Mouse (Mus musculus) liver, adult 2 months (tissue): ENCODE measurements around the gene Dld. TPM values are rescaled to one million over a fixed set of nuclear protein-coding genes. Genes with fewer than 3 reads are reported as not detected.

Source experiments
- DNase-seq: peaks from one replicate; pipeline ENCODE4 v3.0.0-alpha.2; 2011; ENCODE audit warnings: low read depth, low spot score; ENCODE audit errors: extremely low read depth
- H3K27ac ChIP-seq: fragments of 200-500 bp; replicated peaks from 2 replicates; pipeline ENCODE4 v1.5.1; 2012; ENCODE audit warnings: low read depth, mild to moderate bottlenecking, control low read depth, inconsistent platforms, low read length; ENCODE audit not compliant: insufficient read depth
- H3K27me3 ChIP-seq: fragments of 200-500 bp; 2 replicates; pipeline ENCODE4 v1.6.1; 2012; ENCODE audit warnings: mild to moderate bottlenecking, moderate library complexity, low read length, inconsistent platforms; ENCODE audit not compliant: control insufficient read depth, insufficient read depth
- H3K36me3 ChIP-seq: fragments of 200-500 bp; 2 replicates; pipeline ENCODE4 v1.6.1; 2012; ENCODE audit warnings: low read length, inconsistent platforms; ENCODE audit not compliant: control insufficient read depth, insufficient read depth
- H3K4me1 ChIP-seq: fragments of 200-500 bp; 2 replicates; pipeline ENCODE4 v1.6.1; 2011; ENCODE audit warnings: low read length; ENCODE audit not compliant: control insufficient read depth, insufficient read depth
- H3K4me3 ChIP-seq: fragments of 200-500 bp; 2 replicates; pipeline ENCODE4 v1.5.1; 2011; ENCODE audit warnings: low read depth, mild to moderate bottlenecking, control low read depth, low read length, moderate library complexity; ENCODE audit not compliant: insufficient read depth
- H3K79me2 ChIP-seq: fragments of 200-500 bp; 2 replicates; pipeline ENCODE4 v1.6.1; 2012; ENCODE audit warnings: inconsistent platforms, mild to moderate bottlenecking, low read length, moderate library complexity; ENCODE audit not compliant: control insufficient read depth, insufficient read depth
- H3K9ac ChIP-seq: fragments of 200-500 bp; 2 replicates; pipeline ENCODE4 v1.6.1; 2012; ENCODE audit warnings: low read depth, mild to moderate bottlenecking, control low read depth, inconsistent platforms, low read length
- CTCF ChIP-seq: fragments of 200-500 bp; IDR thresholded peaks from 2 replicates; pipeline ENCODE4 v1.5.1; 2011; ENCODE audit warnings: low read depth, low read length, control low read depth
- POLR2A ChIP-seq: fragments of 200-500 bp; IDR thresholded peaks from 2 replicates; pipeline ENCODE4 v1.6.1; 2011; ENCODE audit warnings: low read length, control low read depth; ENCODE audit not compliant: insufficient read depth; ENCODE audit errors: extremely low read depth
- WGBS: fragments of 180-500 bp; shearing (Covaris S2); methylation state at CpG from one replicate; pipeline ENCODE4 v1.1.7; 2018; 5-methylcytosine and 5-hydroxymethylcytosine counted together
- polyA plus RNA-seq: library from polyadenylated mRNA; depleted of rRNA; stranded (reverse); fragments of >200 nt; gene quantifications from 2 replicates; pipeline ENCODE4 v1.2.3, GENCODE M21; 2012
- total RNA-seq: library from RNA; depleted of rRNA; stranded (reverse); fragments of >200 nt; gene quantifications from 2 replicates; pipeline ENCODE4 v1.2.3, GENCODE M21; 2014

The Dld gene
- total and polyA plus RNA-seq, 2 experiments = 17.4 to 117 TPM

DNA sequence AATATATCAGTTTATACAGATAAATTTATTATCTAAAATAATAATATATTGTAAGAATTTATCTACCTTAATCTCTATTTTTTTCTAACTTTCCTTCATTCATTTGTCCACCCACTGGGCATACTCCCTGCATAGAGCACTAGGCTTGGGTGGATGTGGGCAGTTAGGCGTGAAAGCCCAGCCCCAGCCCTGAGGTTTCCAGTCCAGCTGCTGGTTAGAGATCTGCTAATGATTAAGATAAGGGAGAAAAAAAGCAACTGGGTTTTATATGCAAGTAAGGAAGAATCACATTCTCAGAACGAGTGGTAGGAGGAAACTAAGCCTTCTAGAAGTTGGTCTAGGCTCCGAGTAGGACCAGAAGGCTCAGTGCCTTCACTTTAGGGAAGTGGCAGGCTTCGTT lies 55.2 kb downstream of the Dld start:
- DNase-seq = no peak
- Histone ChIP-seq H3K36me3 (no peaks in the 10 kb centered on the region), H3K4me3 (no peak overlapping the region), H3K4me1 (peaks cover 5% of the 10 kb centered on the region), H3K9ac (no peak overlapping the region), H3K79me2 (no peaks in the 10 kb centered on the region), H3K27me3 (peaks cover 6% of the 10 kb centered on the region), H3K27ac (no peak overlapping the region)
- TF ChIP-seq POLR2A = no peak
- 81% methylated on average over 4 of the region's 4 CpGs for WGBS

DNA sequence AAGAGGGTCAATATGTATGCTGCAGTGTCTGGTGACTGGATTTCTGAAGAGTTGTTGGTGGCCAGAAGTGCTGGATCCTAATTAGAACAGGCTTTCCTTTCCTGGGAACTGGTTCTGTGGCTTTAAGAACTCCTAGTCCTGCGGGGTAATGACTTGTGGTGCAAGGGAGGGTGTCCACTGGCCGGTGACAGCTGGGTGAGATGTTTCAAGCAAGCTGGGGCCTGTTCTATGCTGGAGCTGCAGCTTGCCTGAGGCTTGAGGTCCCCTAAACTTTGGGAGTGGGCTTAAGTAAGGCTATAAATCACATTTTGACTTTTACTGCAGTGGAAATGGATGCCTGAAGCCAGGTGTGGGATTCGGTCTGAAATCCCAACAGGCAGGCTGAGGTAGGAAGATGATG lies 55.7 kb downstream of the Dld start:
- H3K4me1 ChIP-seq = peaks cover 5% of the 10 kb centered on the region
- H3K36me3 ChIP-seq = no peaks in the 10 kb centered on the region
- DNase-seq = peak; percentile 48
- peaks cover 6% of the 10 kb centered on the region for H3K27me3 ChIP-seq
- no peak overlapping the region for H3K4me3 ChIP-seq
- H3K9ac ChIP-seq = no peak overlapping the region
- WGBS = 47% methylated on average over 3 of the region's 3 CpGs
- H3K27ac ChIP-seq = no peak overlapping the region
- no peak for TF ChIP-seq POLR2A
- no peak for TF ChIP-seq CTCF
- H3K79me2 ChIP-seq = no peaks in the 10 kb centered on the region

DNA sequence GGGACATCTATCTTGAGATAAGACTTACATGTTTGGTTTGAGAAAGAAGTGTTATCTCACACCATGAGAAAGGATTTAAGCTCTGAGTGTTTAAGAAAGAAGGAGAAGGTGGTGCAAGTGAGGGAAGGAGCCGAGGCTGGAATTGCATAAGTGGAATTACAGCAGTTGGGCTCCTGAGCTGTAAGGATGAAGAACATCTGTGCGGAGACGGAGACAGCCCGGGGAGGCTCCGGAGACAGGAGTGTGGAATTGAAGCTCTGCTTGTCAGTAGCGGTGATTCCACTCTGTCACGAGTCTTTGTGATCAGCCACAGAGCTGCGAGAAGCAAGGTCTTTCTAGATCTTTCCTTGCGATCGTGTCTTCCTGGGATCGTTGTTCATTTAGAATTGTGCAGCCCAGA lies 56.3 kb downstream of the Dld start:
- H3K4me1 ChIP-seq = peaks cover 5% of the 10 kb centered on the region
- no peak for DNase-seq
- no peak for TF ChIP-seq POLR2A
- TF ChIP-seq CTCF = no peak
- H3K9ac ChIP-seq = no peak overlapping the region
- no peaks in the 10 kb centered on the region for H3K79me2 ChIP-seq
- H3K27me3 ChIP-seq = peaks cover 2% of the 10 kb centered on the region; the same call in 1 of the 2 replicates
- H3K27ac ChIP-seq = peak overlapping the region; percentile 26; the same call in 1 of the 2 replicates
- no peak overlapping the region for H3K4me3 ChIP-seq
- no peaks in the 10 kb centered on the region for H3K36me3 ChIP-seq
- 44% methylated on average over 11 of the region's 11 CpGs for WGBS

DNA sequence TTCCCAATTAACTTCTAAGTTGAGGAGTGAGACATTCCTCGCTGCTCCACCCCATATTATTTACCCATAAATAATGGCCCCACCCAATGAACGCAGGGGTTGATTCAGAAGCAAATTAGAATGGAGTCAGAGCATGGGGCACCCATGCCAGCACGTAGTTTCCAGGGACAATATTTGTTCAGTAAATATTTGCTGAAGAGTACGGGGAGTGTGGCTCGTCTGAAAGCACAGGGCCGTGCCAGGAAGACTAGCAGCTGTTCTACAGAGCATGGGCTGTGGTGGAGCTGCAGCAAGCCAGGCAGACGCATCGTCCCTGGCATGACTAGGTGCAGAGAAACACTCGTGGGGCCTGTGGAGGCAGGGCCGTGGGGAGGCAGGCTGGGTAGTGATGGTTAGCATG lies 56.7 kb downstream of the Dld start:
- Histone ChIP-seq H3K36me3 (no peaks in the 10 kb centered on the region), H3K4me3 (no peak overlapping the region), H3K27me3 (peaks cover 2% of the 10 kb centered on the region; the same call in 1 of the 2 replicates), H3K79me2 (no peaks in the 10 kb centered on the region), H3K9ac (no peak overlapping the region), H3K27ac (no peak overlapping the region), H3K4me1 (peaks cover 5% of the 10 kb centered on the region)
- TF ChIP-seq POLR2A = no peak
- no peak for TF ChIP-seq CTCF
- DNase-seq = peak; percentile 82
- WGBS = 19% methylated on average over 10 of the region's 10 CpGs

DNA sequence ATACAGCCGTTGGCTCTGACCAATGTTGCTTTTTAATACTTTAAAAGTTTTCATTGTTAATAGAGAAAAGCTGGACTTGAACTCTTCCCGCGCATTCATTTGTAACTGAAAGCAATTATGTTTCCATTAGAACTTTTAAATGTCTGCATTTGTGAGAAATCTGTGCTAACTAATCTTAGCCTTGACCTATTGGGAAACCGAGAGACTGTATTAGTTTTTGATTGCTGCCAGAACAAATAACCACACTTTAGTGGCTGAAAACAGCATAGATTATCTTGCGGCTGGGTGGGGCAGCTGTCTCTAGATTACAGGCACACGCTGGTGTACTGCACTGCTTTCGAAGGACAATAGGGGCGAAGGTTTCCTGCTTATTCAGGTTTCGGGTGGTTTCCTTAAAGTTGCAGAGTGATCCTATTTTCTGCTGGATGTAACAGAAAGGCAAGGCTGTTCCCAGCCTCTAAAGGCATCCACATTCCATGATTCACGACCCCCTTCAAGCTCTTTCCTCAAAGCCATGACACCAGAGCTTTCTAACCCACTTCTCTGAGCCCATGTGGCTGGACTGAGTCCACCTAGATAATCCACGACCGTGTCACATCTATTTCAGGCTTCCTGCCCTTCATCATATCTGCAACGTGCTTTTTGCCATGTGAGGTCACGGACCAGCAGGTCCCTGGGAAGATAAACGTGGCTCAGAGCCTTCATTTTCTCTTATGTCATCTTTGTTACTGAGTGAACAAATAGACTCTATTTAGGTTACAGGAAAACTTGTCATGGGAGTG lies 57.7 kb downstream of the Dld start:
- WGBS = 21% methylated on average over 15 of the region's 15 CpGs
- no peak overlapping the region for H3K4me3 ChIP-seq
- H3K27me3 ChIP-seq = peaks cover 8% of the 10 kb centered on the region; the same call in 1 of the 2 replicates
- H3K4me1 ChIP-seq = peaks cover 5% of the 10 kb centered on the region
- H3K9ac ChIP-seq = no peak overlapping the region
- TF ChIP-seq CTCF (no peak), POLR2A (no peak)
- H3K79me2 ChIP-seq = no peaks in the 10 kb centered on the region
- H3K27ac ChIP-seq = no peak overlapping the region
- no peaks in the 10 kb centered on the region for H3K36me3 ChIP-seq
- peak; percentile 75 for DNase-seq

DNA sequence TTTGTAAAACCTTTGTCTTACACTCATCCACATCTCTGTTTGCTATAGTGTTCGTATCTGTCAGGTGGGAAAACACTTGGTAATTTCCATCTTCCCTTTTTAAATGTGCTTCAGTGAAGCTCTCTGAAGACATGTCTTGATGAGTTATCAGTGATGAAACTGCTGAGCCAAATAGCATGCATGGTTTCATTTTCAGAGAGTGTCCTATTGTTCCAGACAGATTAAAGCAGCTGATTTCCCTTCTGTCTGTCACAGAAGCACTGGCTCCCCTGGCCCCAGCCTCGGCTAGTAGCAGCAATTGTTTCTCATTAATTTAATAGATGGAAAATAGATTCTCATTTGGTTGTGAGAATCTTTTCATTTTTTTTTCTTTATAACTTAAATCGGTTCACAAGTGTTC lies 60.3 kb downstream of the Dld start:
- H3K36me3 ChIP-seq = no peaks in the 10 kb centered on the region
- H3K9ac ChIP-seq = no peak overlapping the region
- H3K4me3 ChIP-seq = no peak overlapping the region
- H3K79me2 ChIP-seq = no peaks in the 10 kb centered on the region
- TF ChIP-seq CTCF (no peak), POLR2A (no peak)
- no peak overlapping the region for H3K27ac ChIP-seq
- peaks cover 21% of the 10 kb centered on the region; the same call in 1 of the 2 replicates for H3K27me3 ChIP-seq
- peaks cover 5% of the 10 kb centered on the region for H3K4me1 ChIP-seq
- 84% methylated on average over 3 of the region's 3 CpGs for WGBS
- no peak for DNase-seq
